Mouse (Mus musculus) liver, embryonic 15.5 days (tissue): Measurements from ENCODE around the gene Traf5. TPM values are rescaled to one million over a fixed set of nuclear protein-coding genes. Genes with fewer than 3 reads are reported as not detected.

Experiments used
- ATAC-seq: fragments of 200-750 bp; cut with Nextera tagmentation; 2 replicates; pipeline ENCODE4 v1.8.0; 2017; ENCODE audit warnings: moderate number of reproducible peaks, mild to moderate bottlenecking, moderate library complexity; ENCODE audit not compliant: insufficient read depth
- H3K27ac ChIP-seq: fragments of 300-500 bp; sonication (generic); replicated peaks from 2 replicates; pipeline ENCODE4 v1.5.1; 2015; ENCODE audit warnings: mild to moderate bottlenecking, inconsistent platforms
- H3K27me3 ChIP-seq: fragments of 300-500 bp; sonication (generic); 2 replicates; pipeline ENCODE4 v1.6.1; 2015; ENCODE audit warnings: mild to moderate bottlenecking, inconsistent platforms
- H3K36me3 ChIP-seq: fragments of 300-500 bp; sonication (generic); replicated peaks from 2 replicates; pipeline ENCODE4 v1.6.1; 2015; ENCODE audit warnings: moderate library complexity, mild to moderate bottlenecking, inconsistent platforms
- H3K4me1 ChIP-seq: fragments of 300-500 bp; sonication (generic); replicated peaks from 2 replicates; pipeline ENCODE4 v1.6.1; 2015; ENCODE audit warnings: inconsistent platforms
- H3K4me2 ChIP-seq: fragments of 300-500 bp; sonication (generic); 2 replicates; pipeline ENCODE4 v1.6.1; 2015; ENCODE audit warnings: moderate library complexity, mild to moderate bottlenecking, inconsistent platforms
- H3K4me3 ChIP-seq: fragments of 300-500 bp; sonication (generic); replicated peaks from 2 replicates; pipeline ENCODE4 v1.5.1; 2015; ENCODE audit warnings: mild to moderate bottlenecking, inconsistent platforms
- H3K9ac ChIP-seq: fragments of 300-500 bp; sonication (generic); 2 replicates; pipeline ENCODE4 v1.6.1; 2015; ENCODE audit warnings: moderate library complexity, mild to moderate bottlenecking, inconsistent platforms
- H3K9me3 ChIP-seq: fragments of 300-500 bp; sonication (generic); replicated peaks from 2 replicates; pipeline ENCODE4 v1.6.1; 2016; ENCODE audit warnings: inconsistent platforms
- WGBS: fragments of 180-500 bp; shearing (Covaris S2); methylation state at CpG from one replicate; pipeline ENCODE4 v1.1.7; 2015; ENCODE audit warnings: mixed read lengths; ENCODE audit not compliant: insufficient replicate concordance; 5-methylcytosine and 5-hydroxymethylcytosine counted together
- polyA plus RNA-seq: library from polyadenylated mRNA; unstranded; fragments of >200 nt; fragmentation: Nextera tagmentation; extraction: Ambion mirVana; gene quantifications from 2 replicates; pipeline ENCODE4 v1.2.1, GENCODE M21; 2015

Gene Traf5
- polyA plus RNA-seq, 1 experiment from 2014 or later: 8.0 TPM

- H3K4me2 ChIP-seq: peak overlapping the region; percentile 84
- no peaks in the 10 kb centered on the region for H3K36me3 ChIP-seq
- under 1% methylated on average over 22 of the region's 22 CpGs for WGBS
- H3K9ac ChIP-seq: peak overlapping the region; percentile 67
- peaks cover 46% of the 10 kb centered on the region for H3K4me1 ChIP-seq
- no peaks in the 10 kb centered on the region for H3K9me3 ChIP-seq
- peak overlapping the region; percentile 78 for H3K27ac ChIP-seq
- peak; percentile 79 for ATAC-seq
- H3K4me3 ChIP-seq: peak overlapping the region; percentile 73
- peaks cover 15% of the 10 kb centered on the region for H3K27me3 ChIP-seq
Measured at GRCm38 (mm10) chr1:191989994-191990393, 102.4 kb downstream of the Traf5 start.

- H3K27ac ChIP-seq: no peak overlapping the region
- no peak for ATAC-seq
Measured at GRCm38 (mm10) chr1:191989060-191989459, 103.3 kb downstream of the Traf5 start.

GRCm38 (mm10) chr1:191988646-191989045 lies 103.7 kb downstream of the Traf5 start:
- Histone ChIP-seq H3K9ac (no peak overlapping the region), H3K4me3 (no peak overlapping the region), H3K36me3 (no peaks in the 10 kb centered on the region), H3K27ac (no peak overlapping the region), H3K27me3 (peaks cover 21% of the 10 kb centered on the region), H3K4me2 (no peak overlapping the region), H3K9me3 (no peaks in the 10 kb centered on the region), H3K4me1 (peaks cover 34% of the 10 kb centered on the region)
- no peak for ATAC-seq
- WGBS: 70% methylated on average over 3 of the region's 3 CpGs

More at GRCm38 (mm10) chr1:191989060-191989459, 103.3 kb downstream of the Traf5 start:
- Histone ChIP-seq H3K9me3 (no peaks in the 10 kb centered on the region), H3K4me2 (peak overlapping the region; percentile 84), H3K27me3 (peaks cover 18% of the 10 kb centered on the region), H3K4me1 (peaks cover 37% of the 10 kb centered on the region), H3K4me3 (peak overlapping the region; percentile 73; the same call in 1 of the 2 replicates), H3K36me3 (no peaks in the 10 kb centered on the region), H3K9ac (no peak overlapping the region)
- WGBS: 58% methylated on average over 5 of the region's 5 CpGs

GRCm38 (mm10) chr1:191987481-191987769 lies 104.9 kb downstream of the Traf5 start:
- WGBS: 56% methylated on average over 5 of the region's 5 CpGs
- no peak overlapping the region for H3K4me2 ChIP-seq
- ATAC-seq: no peak

GRCm38 (mm10) chr1:191986674-191987480 lies 105.5 kb downstream of the Traf5 start:
- Histone ChIP-seq H3K9ac (no peak overlapping the region), H3K9me3 (no peaks in the 10 kb centered on the region), H3K4me3 (no peak overlapping the region), H3K36me3 (no peaks in the 10 kb centered on the region), H3K27me3 (peaks cover 21% of the 10 kb centered on the region), H3K4me1 (peaks cover 28% of the 10 kb centered on the region), H3K27ac (no peak overlapping the region), H3K4me2 (no peak overlapping the region)
- WGBS: 59% methylated on average over 8 of the region's 8 CpGs
- ATAC-seq: no peak

More at GRCm38 (mm10) chr1:191987481-191987769, 104.9 kb downstream of the Traf5 start:
- Histone ChIP-seq H3K4me1 (peaks cover 33% of the 10 kb centered on the region), H3K9me3 (no peaks in the 10 kb centered on the region), H3K27me3 (peaks cover 21% of the 10 kb centered on the region), H3K4me3 (no peak overlapping the region), H3K27ac (no peak overlapping the region), H3K9ac (no peak overlapping the region), H3K36me3 (no peaks in the 10 kb centered on the region)

GRCm38 (mm10) chr1:191981426-191982102 lies 110.8 kb downstream of the Traf5 start:
- 40% methylated on average over 6 of the region's 6 CpGs for WGBS
- Histone ChIP-seq H3K4me3 (no peak overlapping the region), H3K27me3 (peaks cover 19% of the 10 kb centered on the region), H3K9me3 (no peaks in the 10 kb centered on the region), H3K9ac (no peak overlapping the region), H3K36me3 (no peaks in the 10 kb centered on the region), H3K4me2 (no peak overlapping the region), H3K4me1 (no peaks in the 10 kb centered on the region), H3K27ac (no peak overlapping the region)
- ATAC-seq: no peak

- ATAC-seq: no peak
- H3K9ac ChIP-seq: no peak within 1 kb of the TSS
- H3K4me2 ChIP-seq: no peak within 1 kb of the TSS
- 45% methylated on average over 5 of the region's 5 CpGs for WGBS
- no peak within 1 kb of the TSS for H3K27ac ChIP-seq
- H3K9me3 ChIP-seq: no peaks in the 10 kb centered on the region
- H3K36me3 ChIP-seq: no peaks in the 10 kb centered on the region
- no peak within 1 kb of the TSS for H3K4me3 ChIP-seq
- peaks cover 14% of the 10 kb centered on the region; the same call in 1 of the 2 replicates for H3K27me3 ChIP-seq
- H3K4me1 ChIP-seq: no peaks in the 10 kb centered on the region
Measured at GRCm38 (mm10) chr1:191977187-191977586, 115.2 kb downstream of the Traf5 start, which contains the start of gene Rd3. Rd3 (plus strand) TSS chr1:191977370.

GRCm38 (mm10) chr1:191974509-191975405 lies 117.6 kb downstream of the Traf5 start:
- no peak overlapping the region for H3K27ac ChIP-seq
- no peak overlapping the region for H3K4me2 ChIP-seq
- H3K36me3 ChIP-seq: no peaks in the 10 kb centered on the region
- no peak for ATAC-seq
- no peak overlapping the region for H3K4me3 ChIP-seq
- no peaks in the 10 kb centered on the region for H3K9me3 ChIP-seq
- 50% methylated on average over 13 of the region's 13 CpGs for WGBS
- no peaks in the 10 kb centered on the region for H3K4me1 ChIP-seq
- H3K9ac ChIP-seq: no peak overlapping the region
- peaks cover 14% of the 10 kb centered on the region; the same call in 1 of the 2 replicates for H3K27me3 ChIP-seq

- Histone ChIP-seq H3K9ac (no peak overlapping the region), H3K4me2 (no peak overlapping the region), H3K4me3 (no peak overlapping the region), H3K36me3 (no peaks in the 10 kb centered on the region), H3K9me3 (no peaks in the 10 kb centered on the region), H3K4me1 (peaks cover 4% of the 10 kb centered on the region), H3K27me3 (no peaks in the 10 kb centered on the region), H3K27ac (no peak overlapping the region)
- ATAC-seq: no peak
- 61% methylated on average over 5 of the region's 5 CpGs for WGBS
Measured at GRCm38 (mm10) chr1:191969939-191970338, 122.4 kb downstream of the Traf5 start.

GRCm38 (mm10) chr1:191964773-191965481 lies 127.4 kb downstream of the Traf5 start:
- H3K4me2 ChIP-seq: no peak overlapping the region

More at GRCm38 (mm10) chr1:191964773-191965481, 127.4 kb downstream of the Traf5 start:
- peak; percentile 38 for ATAC-seq
- H3K9ac ChIP-seq: no peak overlapping the region
- H3K36me3 ChIP-seq: no peaks in the 10 kb centered on the region
- peaks cover 17% of the 10 kb centered on the region for H3K4me1 ChIP-seq
- 0 out of 2 replicates have a peak overlapping the region, but pooled peaks have one; percentile 19 for H3K27ac ChIP-seq
- no peaks in the 10 kb centered on the region for H3K27me3 ChIP-seq
- H3K9me3 ChIP-seq: no peaks in the 10 kb centered on the region
- WGBS: 15% methylated on average over 13 of the region's 13 CpGs
- no peak overlapping the region for H3K4me3 ChIP-seq
